Mouse (Mus musculus) cortical plate, adult 2 months (tissue): ENCODE measurements around the gene Krt20.

ENCODE experiments used
- CTCF ChIP-seq: fragments of 200-500 bp; IDR thresholded peaks from 2 replicates; pipeline ENCODE4 v1.5.1; 2011; ENCODE audit warnings: mild to moderate bottlenecking, control low read depth, low read length; ENCODE audit not compliant: insufficient read depth; ENCODE audit errors: extremely low read depth
- POLR2A ChIP-seq: fragments of 200-500 bp; IDR thresholded peaks from 2 replicates; pipeline ENCODE4 v1.6.1; 2011; ENCODE audit warnings: mild to moderate bottlenecking, low read length, control low read depth; ENCODE audit not compliant: insufficient read depth; ENCODE audit errors: extremely low read depth

DNA sequence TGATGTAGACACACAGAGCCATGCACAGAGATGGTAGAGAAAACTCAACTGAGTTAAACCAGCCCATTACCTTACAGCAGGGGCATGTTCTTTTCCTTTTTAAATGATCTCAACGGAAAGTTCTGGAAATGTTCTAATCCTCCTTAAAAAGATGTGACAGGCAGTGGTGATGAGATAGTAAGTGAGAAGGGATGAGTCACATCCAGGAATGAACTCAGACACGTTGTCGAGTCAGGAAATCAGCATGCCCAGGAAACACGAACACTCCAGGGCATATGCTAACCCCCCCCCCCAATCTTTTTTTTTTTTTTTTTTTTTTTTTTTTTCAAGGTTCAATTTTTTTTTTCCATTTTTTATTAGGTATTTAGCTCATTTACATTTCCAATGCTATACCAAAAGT, 34.5 kb upstream of the Krt20 start:
- TF ChIP-seq CTCF (no peak), POLR2A (no peak)
